Mouse (Mus musculus) urinary bladder, postnatal 14 days (tissue): ENCODE measurements around the gene Olfr1333.
"Not testable (repeated sequence)": the region's sequence is repeated elsewhere in the genome, so short reads cannot be mapped to it uniquely, and the experiment has no call there.

Experiments used
- DNase-seq: peaks from one replicate; pipeline ENCODE4 v3.0.0; 2021; ENCODE audit warnings: low spot score

Gene Olfr1333

GRCm38 (mm10) chr4:118836179-118836578 is at the start of gene Olfr1333:
Gene Olfr1333 (minus strand): TSS chr4:118836279.
- no peak for DNase-seq

- DNase-seq = no peak
Observed at GRCm38 (mm10) chr4:118867566-118867965, 31.5 kb upstream of the Olfr1333 start.

GRCm38 (mm10) chr4:118864349-118864748 is 28.3 kb upstream of the Olfr1333 start, which contains the start of gene Olfr1331:
Gene Olfr1331 (plus strand): TSS chr4:118864649.
- DNase-seq = no peak

DNA sequence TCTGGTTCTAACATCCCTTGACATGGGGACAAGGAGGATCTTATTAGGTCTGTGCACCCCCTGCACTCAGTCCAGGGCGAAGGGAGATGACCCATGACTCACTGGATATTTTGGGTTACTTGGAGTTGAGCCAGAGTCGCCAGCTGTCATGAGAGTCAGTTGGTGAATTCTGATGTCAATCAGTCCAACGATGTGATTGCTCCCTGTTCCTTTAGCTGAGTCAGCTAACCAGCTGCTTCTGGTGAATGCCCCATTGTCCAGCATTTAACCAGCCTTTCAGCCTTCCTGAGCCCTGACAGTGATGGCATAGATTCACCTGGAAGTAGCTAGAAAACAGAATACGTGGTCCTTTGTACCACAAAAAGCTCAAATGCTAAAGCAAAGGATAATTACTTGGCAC is 26.6 kb upstream of the Olfr1333 start:
- DNase-seq = no peak

DNA sequence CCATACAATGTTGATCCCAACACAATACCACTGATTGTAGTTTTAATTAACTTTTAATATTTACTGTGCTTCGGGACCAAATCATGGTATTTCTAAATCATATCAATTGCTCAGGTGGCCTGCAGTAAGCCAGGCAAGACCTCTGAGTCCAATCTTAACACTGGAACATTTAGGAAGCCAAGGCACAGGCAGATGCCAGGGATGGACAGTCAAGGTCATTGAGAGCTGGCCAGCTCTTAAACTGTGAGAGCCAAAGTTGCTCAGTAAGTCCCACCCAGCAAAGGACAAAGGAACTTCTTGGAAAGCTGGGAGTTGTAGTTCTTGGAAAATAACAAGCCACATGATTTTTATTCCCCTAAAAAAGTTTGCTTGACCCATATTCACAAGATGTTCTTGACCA is 25.7 kb upstream of the Olfr1333 start:
- no peak for DNase-seq

DNA sequence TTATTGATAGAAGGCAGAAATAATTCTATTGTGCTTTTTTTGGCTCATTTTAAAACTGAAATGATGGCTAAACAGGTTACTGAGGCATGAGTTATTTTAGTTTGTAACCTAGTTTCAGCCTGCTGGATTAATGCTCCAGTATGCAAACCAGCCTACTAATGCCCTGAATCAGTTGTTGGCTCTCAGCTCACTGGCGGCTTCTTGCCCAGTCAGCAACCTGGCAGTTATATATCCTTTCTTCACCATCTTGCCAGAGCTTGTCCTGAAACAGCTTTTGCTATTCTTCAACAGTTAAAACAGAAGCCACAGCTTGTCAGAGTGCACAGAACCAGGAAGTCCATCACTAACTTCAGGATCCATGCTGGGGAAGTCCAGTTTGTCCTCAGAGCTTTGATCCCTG is 17.2 kb downstream of the Olfr1333 start:
- no peak for DNase-seq

DNA sequence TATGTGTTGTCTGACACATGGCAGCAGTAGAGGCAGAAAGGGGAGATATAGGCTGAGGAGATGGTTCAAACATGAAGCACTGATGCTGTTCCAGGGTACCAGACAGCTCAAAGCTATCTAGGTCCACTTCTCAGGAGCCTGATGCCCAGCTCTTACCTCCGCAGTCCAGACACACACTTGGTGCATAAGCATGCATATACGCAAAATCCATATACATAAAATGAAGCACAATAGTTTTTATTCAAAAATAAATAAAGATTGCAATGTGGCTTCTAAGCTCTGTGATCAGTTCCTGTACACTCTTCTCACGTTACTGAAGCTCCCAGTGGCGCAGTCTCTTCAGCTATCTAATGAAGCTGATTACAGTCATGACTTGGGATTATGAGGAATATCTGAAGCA is 26.2 kb downstream of the Olfr1333 start, which contains the start of gene Olfr1335:
Olfr1335 (minus strand) TSS at position 101 of the 400 bp plus-strand sequence.
- no peak for DNase-seq

- not testable (repeated sequence) for DNase-seq
Observed at GRCm38 (mm10) chr4:118792796-118793195, 43.3 kb downstream of the Olfr1333 start.

- DNase-seq = no peak
Observed at GRCm38 (mm10) chr4:118782486-118782885, 53.6 kb downstream of the Olfr1333 start, which contains the start of gene Olfr1337. Gene Olfr1337 (minus strand): TSS chr4:118782586.
